Mouse (Mus musculus) gastrocnemius, postnatal 36 days (tissue): ENCODE results near the gene Nhlrc2. TPM values are rescaled to one million over a fixed set of nuclear protein-coding genes. Genes with fewer than 3 reads are reported as not detected.

Source experiments
- DNase-seq, 2 experiments: peaks; one replicate each; pipeline ENCODE4 v3.0.0; 2022
- intact Hi-C: fragments of 180-260 bp; cut with DNase I; formaldehyde crosslinking; loops from one replicate; pipeline ENCODE4 v1.15.1; 2025
- total RNA-seq, 2 experiments: library from RNA; stranded (reverse); gene quantifications; 2 replicates each; pipeline ENCODE4 v1.2.3; 2021

The Nhlrc2 gene
- total RNA-seq, 2 experiments from 2014 or later, result 8.5 to 9.1 TPM

GRCm38 (mm10) chr19:56562433-56563138 is 14.5 kb downstream of the Nhlrc2 start:
- no peak for DNase-seq
- intact Hi-C loops, result loop anchor here (2.0 kb wide), 1 partner anchor 214 kb away; no protein-coding TSS in a partner anchor

GRCm38 (mm10) chr19:56563469-56563868 is 15.4 kb downstream of the Nhlrc2 start:
- no peak for DNase-seq
- intact Hi-C loops, result loop anchor here (2.0 kb wide), 1 partner anchor 213 kb away; no protein-coding TSS in a partner anchor

- intact Hi-C loops, result no loop called here
Observed at GRCm38 (mm10) chr19:56565358-56565757, 17.3 kb downstream of the Nhlrc2 start.

GRCm38 (mm10) chr19:56566041-56566440 is 18.0 kb downstream of the Nhlrc2 start:
- intact Hi-C loops, result no loop called here
- peak in 1 of 2 experiments; percentile 18 for DNase-seq

More at GRCm38 (mm10) chr19:56565358-56565757, 17.3 kb downstream of the Nhlrc2 start:
- DNase-seq, result no peak

GRCm38 (mm10) chr19:56566940-56567339 is 18.9 kb downstream of the Nhlrc2 start:
- intact Hi-C loops, result no loop called here
- no peak for DNase-seq

- intact Hi-C loops, result loop anchor here (5.0 kb wide), 1 partner anchor 148 kb away; no protein-coding TSS in a partner anchor
Observed at GRCm38 (mm10) chr19:56570781-56571180, 22.7 kb downstream of the Nhlrc2 start.

GRCm38 (mm10) chr19:56571234-56571633 is 23.2 kb downstream of the Nhlrc2 start:
- DNase-seq, result no peak
- intact Hi-C loops, result loop anchor here (5.0 kb wide), 1 partner anchor 149 kb away; no protein-coding TSS in a partner anchor

More at GRCm38 (mm10) chr19:56570781-56571180, 22.7 kb downstream of the Nhlrc2 start:
- DNase-seq, result no peak

GRCm38 (mm10) chr19:56571913-56572312 is 23.9 kb downstream of the Nhlrc2 start:
- intact Hi-C loops, result loop anchor here (5.0 kb wide), 1 partner anchor 150 kb away; no protein-coding TSS in a partner anchor
- DNase-seq, result no peak

- intact Hi-C loops, result loop anchor here (5.0 kb wide), 1 partner anchor 151 kb away; no protein-coding TSS in a partner anchor
- no peak for DNase-seq
Observed at GRCm38 (mm10) chr19:56573184-56573583, 25.1 kb downstream of the Nhlrc2 start.

- intact Hi-C loops, result no loop called here
- DNase-seq, result no peak
Observed at GRCm38 (mm10) chr19:56577801-56578200, 29.7 kb downstream of the Nhlrc2 start.

GRCm38 (mm10) chr19:56581981-56582380 is 33.9 kb downstream of the Nhlrc2 start:
- intact Hi-C loops, result no loop called here
- no peak for DNase-seq

- intact Hi-C loops, result no loop called here
- no peak for DNase-seq
Observed at GRCm38 (mm10) chr19:56583785-56584184, 35.7 kb downstream of the Nhlrc2 start.

GRCm38 (mm10) chr19:56584288-56584687 is 36.2 kb downstream of the Nhlrc2 start:
- DNase-seq, result no peak
- intact Hi-C loops, result no loop called here

- no peak for DNase-seq
- intact Hi-C loops, result no loop called here
Observed at GRCm38 (mm10) chr19:56586320-56586719, 38.3 kb downstream of the Nhlrc2 start.

- peak; percentile 61 to 72 for DNase-seq
- intact Hi-C loops, result no loop called here
Observed at GRCm38 (mm10) chr19:56588205-56588626, 40.2 kb downstream of the Nhlrc2 start.

GRCm38 (mm10) chr19:56589008-56589407 is 40.9 kb downstream of the Nhlrc2 start:
- intact Hi-C loops, result no loop called here
- no peak for DNase-seq

- intact Hi-C loops, result no loop called here
- no peak for DNase-seq
Observed at GRCm38 (mm10) chr19:56589455-56589854, 41.4 kb downstream of the Nhlrc2 start.

GRCm38 (mm10) chr19:56590250-56590649 is 42.2 kb downstream of the Nhlrc2 start:
- no peak for DNase-seq
- intact Hi-C loops, result no loop called here

- intact Hi-C loops, result no loop called here
- no peak for DNase-seq
Observed at GRCm38 (mm10) chr19:56592472-56592871, 44.4 kb downstream of the Nhlrc2 start.

GRCm38 (mm10) chr19:56599996-56600395 is 51.9 kb downstream of the Nhlrc2 start:
- intact Hi-C loops, result no loop called here
- DNase-seq, result no peak

- intact Hi-C loops, result no loop called here
- DNase-seq, result no peak
Observed at GRCm38 (mm10) chr19:56600797-56601196, 52.7 kb downstream of the Nhlrc2 start.

- no peak for DNase-seq
- intact Hi-C loops, result no loop called here
Observed at GRCm38 (mm10) chr19:56601901-56602347, 53.9 kb downstream of the Nhlrc2 start.
